Mouse (Mus musculus) ES-E14 (cell line): ENCODE measurements around the gene Ppp1r12c. TPM values are rescaled to one million over a fixed set of nuclear protein-coding genes. Genes with fewer than 3 reads are reported as not detected.

ENCODE experiments used
- DNase-seq: peaks from one replicate; pipeline ENCODE4 v3.0.0-alpha.2; 2013; ENCODE audit warnings: low read depth, low spot score
- H3K27ac ChIP-seq: 2 replicates; pipeline ENCODE4 v1.5.1; 2012; ENCODE audit warnings: low read depth, mild to moderate bottlenecking, low read length, moderate library complexity, mixed read lengths; ENCODE audit not compliant: poor library complexity, insufficient read depth, severe bottlenecking
- H3K36me3 ChIP-seq: 2 replicates; pipeline ENCODE4 v1.6.1; 2012; ENCODE audit warnings: mild to moderate bottlenecking, low read length, moderate library complexity, mixed read lengths; ENCODE audit not compliant: control insufficient read depth, poor library complexity, insufficient read depth, severe bottlenecking
- H3K4me1 ChIP-seq, 2 experiments: fragments of 150-350 bp in 1 of 2; sonication (generic) in 1 of 2; 2 replicates each; pipeline ENCODE4 v1.6.1; 2012; ENCODE audit warnings: low read length in 2 of 2, mild to moderate bottlenecking in 1 of 2, mixed read lengths in 1 of 2; ENCODE audit not compliant: control insufficient read depth in 2 of 2, insufficient read depth in 2 of 2, poor library complexity in 1 of 2
- H3K4me3 ChIP-seq, 2 experiments: fragments of 150-350 bp in 1 of 2; sonication (generic) in 1 of 2; 2 replicates each; pipeline ENCODE4 v1.5.1; 2012; ENCODE audit warnings: low read length in 2 of 2, low read depth in 1 of 2, mild to moderate bottlenecking in 1 of 2, mixed read lengths in 1 of 2; ENCODE audit not compliant: insufficient read depth in 1 of 2, poor library complexity in 1 of 2, severe bottlenecking in 1 of 2
- H3K9ac ChIP-seq: 2 replicates; pipeline ENCODE4 v1.6.1; 2012; ENCODE audit warnings: low read depth, mild to moderate bottlenecking, low read length, mixed read lengths; ENCODE audit not compliant: poor library complexity, insufficient read depth, severe bottlenecking
- H3K9me3 ChIP-seq: fragments of 150-350 bp; sonication (generic); 2 replicates; pipeline ENCODE4 v1.6.1; 2012; ENCODE audit warnings: low read depth, mild to moderate bottlenecking, low read length; ENCODE audit not compliant: control insufficient read depth, insufficient read depth
- CHD2 ChIP-seq: IDR thresholded peaks from 2 replicates; pipeline ENCODE4 v1.6.1; 2014; ENCODE audit warnings: mild to moderate bottlenecking, low read depth, low read length, inconsistent platforms
- HCFC1 ChIP-seq: IDR thresholded peaks from 2 replicates; pipeline ENCODE4 v1.6.1; 2012; ENCODE audit warnings: low read length, inconsistent platforms, borderline replicate concordance; ENCODE audit not compliant: insufficient read depth
- MAFK ChIP-seq: IDR thresholded peaks from 2 replicates; pipeline ENCODE4 v1.6.1; 2014; ENCODE audit warnings: mild to moderate bottlenecking, low read depth, low read length, inconsistent platforms; ENCODE audit not compliant: insufficient read depth
- ZC3H11A ChIP-seq: IDR thresholded peaks from 2 replicates; pipeline ENCODE4 v1.6.1; 2012; ENCODE audit warnings: low read depth, mild to moderate bottlenecking, inconsistent platforms, low read length, borderline replicate concordance
- ZNF384 ChIP-seq: IDR thresholded peaks from 2 replicates; pipeline ENCODE4 v1.6.1; 2012; ENCODE audit warnings: low read depth, low read length, inconsistent platforms
- in situ Hi-C, 2 experiments: fragments of 600-800 bp; cut with MboI; formaldehyde crosslinking; loops; one replicate each; pipeline ENCODE4 v1.15.1; 2025; ENCODE audit warnings: low sequenced_read_pairs in 2 of 2, inconsistent platforms in 1 of 2; ENCODE audit not compliant: unreplicated experiment in 2 of 2
- total RNA-seq: library from RNA; depleted of rRNA; stranded (reverse); fragments of 300-350 nt; gene quantifications from 2 replicates; pipeline ENCODE4 v1.2.3, GENCODE M21; 2012

Gene Ppp1r12c
- total RNA-seq, 1 experiment: 83.2 TPM

DNA sequence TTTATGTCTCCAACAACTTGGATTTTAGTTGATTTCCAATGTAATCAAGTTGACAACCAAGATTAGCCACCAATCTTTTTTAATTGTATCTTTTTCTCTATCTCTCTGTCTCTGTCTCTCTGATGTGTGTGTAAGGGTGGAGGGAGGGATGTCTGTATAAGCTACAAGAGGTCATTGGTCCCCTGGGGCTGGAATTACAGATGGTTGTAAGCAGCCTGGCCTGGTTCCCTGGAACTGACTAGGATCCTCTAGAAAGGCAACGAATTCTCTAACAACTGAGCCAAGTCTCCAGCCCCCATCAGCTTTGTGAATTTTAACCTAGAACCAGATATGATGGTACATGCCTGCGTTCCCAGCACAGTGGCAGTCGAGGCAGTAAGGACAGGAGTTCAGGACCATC lies 33.7 kb downstream of the Ppp1r12c start:
- H3K36me3 ChIP-seq: no peaks in the 10 kb centered on the region

DNA sequence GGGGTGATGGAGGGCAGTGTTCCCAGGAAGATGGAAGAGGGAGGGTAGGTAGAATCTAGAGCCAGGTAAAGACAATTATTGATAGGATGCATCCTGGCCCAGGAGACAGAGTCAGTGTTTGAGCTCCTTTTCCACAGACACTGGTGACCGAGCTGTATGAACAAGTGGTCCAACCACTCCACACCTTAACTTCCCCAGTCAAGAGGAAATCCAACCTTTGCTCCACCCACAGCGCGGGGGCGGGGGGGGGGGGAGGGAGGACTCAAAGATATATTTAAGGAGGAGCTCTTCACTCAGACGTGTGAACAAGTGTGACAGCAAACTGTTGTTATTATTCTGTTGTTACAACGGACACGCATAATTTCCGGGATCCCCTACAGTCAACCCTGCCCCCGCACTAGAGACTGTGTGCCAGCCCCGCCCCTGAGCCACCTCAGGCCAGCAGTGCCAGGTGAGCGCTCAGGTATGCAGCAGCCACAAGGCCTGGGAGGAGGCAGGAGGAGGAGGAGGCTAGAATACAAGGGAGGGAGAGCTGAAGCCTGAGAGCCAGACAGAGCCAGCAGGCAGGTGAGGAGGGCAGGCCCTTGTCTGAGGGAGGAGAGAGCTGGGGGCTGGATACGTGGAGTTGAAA lies 37.2 kb downstream of the Ppp1r12c start:
- in situ Hi-C loops: no loop called here
- H3K4me3 ChIP-seq: no peak overlapping the region
- TF ChIP-seq ZC3H11A (no peak), MAFK (no peak), CHD2 (no peak), HCFC1 (no peak), ZNF384 (no peak)

More for the DNA sequence above, 33.7 kb downstream of the Ppp1r12c start:
- Histone ChIP-seq H3K9me3 (no peaks in the 10 kb centered on the region), H3K4me1 (peaks cover 0 to 10% of the 10 kb centered on the region in 2 experiments; a peak in 1 of 4 replicates), H3K4me3 (no peak overlapping the region), H3K27ac (no peak overlapping the region), H3K9ac (no peak overlapping the region)
- TF ChIP-seq ZNF384 (no peak), CHD2 (no peak), MAFK (no peak), ZC3H11A (no peak), HCFC1 (no peak)
- DNase-seq: no peak
- in situ Hi-C loops: no loop called here

DNA sequence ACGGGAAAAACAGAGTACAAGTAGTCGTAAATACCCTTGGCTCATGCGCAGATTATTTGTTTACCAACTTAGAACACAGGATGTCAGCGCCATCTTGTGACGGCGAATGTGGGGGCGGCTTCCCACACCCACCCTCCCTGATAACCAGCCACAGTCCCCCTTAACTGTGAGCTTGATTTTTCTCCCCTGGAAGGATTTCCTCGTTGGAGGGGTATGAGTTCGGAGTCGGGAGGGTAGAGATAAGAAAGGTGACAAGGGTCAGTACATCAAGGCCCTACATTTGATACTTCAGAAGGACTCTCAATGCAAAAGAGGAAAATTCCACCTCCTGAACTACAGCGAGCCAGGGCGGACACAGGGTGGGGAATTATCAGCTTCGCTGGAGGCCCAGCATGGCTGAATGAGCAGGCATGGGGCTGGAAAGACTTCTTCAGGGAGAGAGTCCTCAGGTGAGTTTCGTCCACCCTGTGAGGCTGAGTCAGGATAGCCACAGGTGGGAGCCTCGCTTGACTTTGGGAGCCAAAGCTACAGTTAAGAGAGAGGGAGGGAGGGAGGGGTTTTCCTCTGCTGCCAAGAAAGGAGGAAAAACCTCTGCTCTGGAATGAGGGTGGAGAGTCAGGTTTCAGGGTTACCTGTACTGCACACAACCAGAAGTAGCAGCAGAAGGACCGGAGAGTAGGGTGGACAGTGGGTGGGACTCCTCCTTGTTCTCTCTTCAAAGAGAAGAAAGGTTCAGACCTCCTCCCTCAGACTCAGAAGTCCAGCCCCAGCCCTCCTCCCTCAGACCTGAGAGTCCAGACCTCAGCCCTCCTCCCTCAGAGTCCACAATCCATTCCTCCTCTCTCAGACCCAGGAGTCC lies 40.7 kb downstream of the Ppp1r12c start, which contains the start of gene Eps8l1:
Eps8l1 (plus strand) TSS at position 99 of the 859 bp plus-strand sequence.
- Histone ChIP-seq H3K36me3 (no peaks in the 10 kb centered on the region), H3K9ac (no peak within 1 kb of the TSS), H3K27ac (no peak within 1 kb of the TSS), H3K9me3 (no peaks in the 10 kb centered on the region), H3K4me3 (no peak within 1 kb of the TSS), H3K4me1 (peaks cover 0 to 8% of the 10 kb centered on the region in 2 experiments; a peak in 1 of 4 replicates)
- TF ChIP-seq CHD2 (no peak), ZC3H11A (no peak), ZNF384 (no peak), HCFC1 (no peak), MAFK (no peak)
- DNase-seq: no peak
- in situ Hi-C loops: no loop called here

More for the DNA sequence above, 37.2 kb downstream of the Ppp1r12c start:
- H3K9ac ChIP-seq: no peak overlapping the region
- peaks cover 0 to 8% of the 10 kb centered on the region in 2 experiments; a peak in 1 of 4 replicates for H3K4me1 ChIP-seq
- H3K9me3 ChIP-seq: no peaks in the 10 kb centered on the region
- DNase-seq: no peak
- H3K36me3 ChIP-seq: no peaks in the 10 kb centered on the region
- no peak overlapping the region for H3K27ac ChIP-seq

DNA sequence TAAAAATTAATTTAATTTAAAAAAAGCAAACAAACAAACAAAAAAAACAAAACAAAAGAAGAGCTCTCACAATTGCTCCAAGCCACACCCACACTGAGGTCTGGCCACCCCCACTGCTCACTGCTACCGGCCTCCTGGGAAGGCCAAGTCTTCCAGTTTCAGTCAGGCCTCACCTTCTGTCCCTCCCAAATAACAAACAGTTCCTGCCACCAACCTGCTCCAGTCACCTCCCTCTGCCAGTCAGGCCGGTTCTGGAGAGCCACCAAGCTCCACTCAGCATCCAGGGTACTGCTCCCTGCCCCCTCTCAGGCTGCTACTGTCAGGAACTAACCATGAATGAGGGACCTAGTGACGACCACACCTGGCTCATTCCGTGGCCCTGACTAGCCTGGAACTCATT lies 48.8 kb downstream of the Ppp1r12c start:
- Histone ChIP-seq H3K9me3 (no peaks in the 10 kb centered on the region), H3K4me3 (no peak overlapping the region), H3K36me3 (no peaks in the 10 kb centered on the region), H3K27ac (peak overlapping the region; percentile 34; the same call in 1 of the 2 replicates), H3K4me1 (peaks cover 4 to 9% of the 10 kb centered on the region in 2 experiments; a peak in 3 of 4 replicates), H3K9ac (no peak overlapping the region)
- in situ Hi-C loops: no loop called here
- DNase-seq: no peak
- TF ChIP-seq HCFC1 (no peak), ZNF384 (no peak), CHD2 (no peak), MAFK (no peak), ZC3H11A (no peak)
